Mouse (Mus musculus) MEL (cell line): ENCODE results near the gene Katnb1. TPM values are rescaled to one million over a fixed set of nuclear protein-coding genes. Genes with fewer than 3 reads are reported as not detected.

Source experiments
- DNase-seq: peaks from one replicate; pipeline ENCODE4 v3.0.0; 2011; ENCODE audit warnings: low read depth, low spot score
- H3K27ac ChIP-seq: 2 replicates; pipeline ENCODE4 v1.5.1; 2012; ENCODE audit warnings: low read depth, mild to moderate bottlenecking, control low read depth, low read length, moderate library complexity; ENCODE audit not compliant: control insufficient read depth
- H3K27me3 ChIP-seq, 2 experiments: fragments of 150-350 bp in 1 of 2; sonication (generic) in 1 of 2; 2 replicates each; pipeline ENCODE4 v1.6.1; 2012; ENCODE audit warnings: low read length in 2 of 2, mild to moderate bottlenecking in 2 of 2, improper control_type of control experiment in 1 of 2, moderate library complexity in 1 of 2; ENCODE audit not compliant: insufficient read depth in 2 of 2, control insufficient read depth in 1 of 2
- H3K36me3 ChIP-seq, 2 experiments: 2 replicates each; pipeline ENCODE4 v1.6.1; 2012 to 2014; ENCODE audit warnings: low read length in 2 of 2, improper control_type of control experiment in 1 of 2, inconsistent platforms in 1 of 2, mild to moderate bottlenecking in 1 of 2; ENCODE audit not compliant: insufficient read depth in 2 of 2, control insufficient read depth in 1 of 2
- H3K4me1 ChIP-seq, 2 experiments: fragments of 150-350 bp in 1 of 2; sonication (generic) in 1 of 2; 2 replicates each; pipeline ENCODE4 v1.6.1; 2012; ENCODE audit warnings: low read length in 2 of 2, improper control_type of control experiment in 1 of 2, mild to moderate bottlenecking in 1 of 2; ENCODE audit not compliant: insufficient read depth in 2 of 2, control insufficient read depth in 1 of 2
- H3K4me3 ChIP-seq, 2 experiments: fragments of 150-350 bp in 1 of 2; sonication (generic) in 1 of 2; 2 replicates each; pipeline ENCODE4 v1.5.1; 2012; ENCODE audit warnings: low read depth in 2 of 2, low read length in 2 of 2, mild to moderate bottlenecking in 2 of 2, moderate library complexity in 2 of 2, control low read depth in 1 of 2, improper control_type of control experiment in 1 of 2; ENCODE audit not compliant: control insufficient read depth in 1 of 2, insufficient read depth in 1 of 2
- H3K79me2 ChIP-seq: 2 replicates; pipeline ENCODE4 v1.6.1; 2012; ENCODE audit warnings: mild to moderate bottlenecking, low read length, moderate library complexity; ENCODE audit not compliant: control insufficient read depth, poor library complexity, insufficient read depth
- H3K9ac ChIP-seq: 2 replicates; pipeline ENCODE4 v1.6.1; 2012; ENCODE audit warnings: low read depth, mild to moderate bottlenecking, control low read depth, low read length, moderate library complexity; ENCODE audit not compliant: control insufficient read depth, poor library complexity, severe bottlenecking
- H3K9me3 ChIP-seq: fragments of 150-350 bp; sonication (generic); replicated peaks from 2 replicates; pipeline ENCODE4 v1.6.1; 2012; ENCODE audit warnings: mild to moderate bottlenecking, low read length, improper control_type of control experiment, moderate library complexity; ENCODE audit not compliant: insufficient read depth
- BHLHE40 ChIP-seq: IDR thresholded peaks from 2 replicates; pipeline ENCODE4 v1.6.1; 2012; ENCODE audit warnings: low read depth, mild to moderate bottlenecking, inconsistent platforms, low read length, improper control_type of control experiment, borderline replicate concordance
- CHD1 ChIP-seq: IDR thresholded peaks from 2 replicates; pipeline ENCODE4 v1.6.1; 2012; ENCODE audit warnings: low read depth, mild to moderate bottlenecking, inconsistent platforms, low read length, improper control_type of control experiment
- CHD2 ChIP-seq: IDR thresholded peaks from 2 replicates; pipeline ENCODE4 v1.6.1; 2011; ENCODE audit warnings: low read length, improper control_type of control experiment
- CTCF ChIP-seq, 3 experiments: IDR thresholded peaks in 2 of 3; conservative IDR thresholded peaks in 1 of 3; 2 replicates each; pipeline ENCODE4 v1.5.1; 2011 to 2012; ENCODE audit warnings: low read length in 3 of 3, low read depth in 2 of 3, mild to moderate bottlenecking in 2 of 3, improper control_type of control experiment in 1 of 3, inconsistent platforms in 1 of 3, mixed read lengths in 1 of 3, moderate library complexity in 1 of 3; ENCODE audit not compliant: control insufficient read depth in 1 of 3, insufficient read depth in 1 of 3, poor library complexity in 1 of 3, severe bottlenecking in 1 of 3
- E2F4 ChIP-seq: IDR thresholded peaks from 2 replicates; pipeline ENCODE4 v1.6.1; 2011; ENCODE audit warnings: low read depth, low read length, improper control_type of control experiment, borderline replicate concordance
- ELF1 ChIP-seq: IDR thresholded peaks from 2 replicates; pipeline ENCODE4 v1.6.1; 2014; ENCODE audit warnings: low read depth, mild to moderate bottlenecking, inconsistent platforms, low read length, improper control_type of control experiment, moderate library complexity
- EP300 ChIP-seq, 2 experiments: IDR thresholded peaks; 2 replicates each; pipeline ENCODE4 v1.6.1; 2011; ENCODE audit warnings: improper control_type of control experiment in 2 of 2, low read length in 2 of 2, low read depth in 1 of 2, mild to moderate bottlenecking in 1 of 2
- ETS1 ChIP-seq: IDR thresholded peaks from 2 replicates; pipeline ENCODE4 v1.6.1; 2012; ENCODE audit warnings: low read depth, mild to moderate bottlenecking, inconsistent platforms, low read length, improper control_type of control experiment, moderate library complexity
- GABPA ChIP-seq: IDR thresholded peaks from 2 replicates; pipeline ENCODE4 v1.6.1; 2012; ENCODE audit warnings: low read depth, mild to moderate bottlenecking, inconsistent platforms, low read length, improper control_type of control experiment, moderate library complexity
- GATA1 ChIP-seq: IDR thresholded peaks from 2 replicates; pipeline ENCODE4 v1.6.1; 2011; ENCODE audit warnings: low read depth, low read length, improper control_type of control experiment
- JUND ChIP-seq: IDR thresholded peaks from 2 replicates; pipeline ENCODE4 v1.6.1; 2011; ENCODE audit warnings: low read depth, mild to moderate bottlenecking, improper control_type of control experiment, low read length
- KAT2A ChIP-seq: conservative IDR thresholded peaks from 2 replicates; pipeline ENCODE4 v1.6.1; 2012; ENCODE audit warnings: low read depth, low read length, improper control_type of control experiment, inconsistent platforms
- MAFK ChIP-seq: IDR thresholded peaks from 2 replicates; pipeline ENCODE4 v1.6.1; 2011; ENCODE audit warnings: low read depth, mild to moderate bottlenecking, low read length, improper control_type of control experiment, borderline replicate concordance
- MAZ ChIP-seq: IDR thresholded peaks from 2 replicates; pipeline ENCODE4 v1.6.1; 2012; ENCODE audit warnings: low read depth, mild to moderate bottlenecking, inconsistent platforms, low read length, improper control_type of control experiment
- MEF2A ChIP-seq: IDR thresholded peaks from 2 replicates; pipeline ENCODE4 v1.6.1; 2014; ENCODE audit warnings: low read depth, mild to moderate bottlenecking, inconsistent platforms, low read length, improper control_type of control experiment; ENCODE audit not compliant: poor library complexity, insufficient replicate concordance, severe bottlenecking; ENCODE audit errors: extremely low read depth
- MXI1 ChIP-seq: IDR thresholded peaks from 2 replicates; pipeline ENCODE4 v1.6.1; 2011; ENCODE audit warnings: mild to moderate bottlenecking, low read depth, low read length, improper control_type of control experiment
- MYB ChIP-seq: IDR thresholded peaks from 2 replicates; pipeline ENCODE4 v1.6.1; 2011; ENCODE audit warnings: mild to moderate bottlenecking, low read depth, low read length, improper control_type of control experiment
- MYC ChIP-seq: IDR thresholded peaks from 2 replicates; pipeline ENCODE4 v1.6.1; 2011; ENCODE audit warnings: low read depth, mild to moderate bottlenecking, low read length, improper control_type of control experiment, moderate library complexity
- NELFE ChIP-seq: IDR thresholded peaks from 2 replicates; pipeline ENCODE4 v1.6.1; 2011; ENCODE audit warnings: low read depth, low read length, improper control_type of control experiment
- NRF1 ChIP-seq: IDR thresholded peaks from 2 replicates; pipeline ENCODE4 v1.6.1; 2014; ENCODE audit warnings: low read depth, mild to moderate bottlenecking, inconsistent platforms, low read length, improper control_type of control experiment, moderate library complexity; ENCODE audit not compliant: poor library complexity, insufficient read depth, severe bottlenecking
- POLR2A ChIP-seq, 2 experiments: IDR thresholded peaks; 2 replicates each; pipeline ENCODE4 v1.6.1; 2011 to 2012; ENCODE audit warnings: low read length in 2 of 2, mild to moderate bottlenecking in 2 of 2, control low read depth in 1 of 2, improper control_type of control experiment in 1 of 2, low read depth in 1 of 2, moderate library complexity in 1 of 2; ENCODE audit not compliant: control insufficient read depth in 1 of 2, insufficient read depth in 1 of 2, poor library complexity in 1 of 2
- POLR2AphosphoS2 ChIP-seq: IDR thresholded peaks from 2 replicates; pipeline ENCODE4 v1.6.1; 2011; ENCODE audit warnings: low read length, improper control_type of control experiment
- POLR2AphosphoS5 ChIP-seq: IDR thresholded peaks from 2 replicates; pipeline ENCODE4 v1.6.1; 2012; ENCODE audit warnings: low read depth, borderline replicate concordance, mild to moderate bottlenecking, inconsistent platforms, low read length, moderate library complexity, mixed read lengths
- RAD21 ChIP-seq: IDR thresholded peaks from 2 replicates; pipeline ENCODE4 v1.6.1; 2011; ENCODE audit warnings: mild to moderate bottlenecking, low read depth, low read length, improper control_type of control experiment
- SIN3A ChIP-seq: IDR thresholded peaks from 2 replicates; pipeline ENCODE4 v1.6.1; 2012; ENCODE audit warnings: low read length, improper control_type of control experiment, inconsistent platforms
- SMC3 ChIP-seq: IDR thresholded peaks from 2 replicates; pipeline ENCODE4 v1.6.1; 2011; ENCODE audit warnings: low read depth, low read length, improper control_type of control experiment
- TAL1 ChIP-seq: IDR thresholded peaks from 2 replicates; pipeline ENCODE4 v1.6.1; 2012; ENCODE audit warnings: mild to moderate bottlenecking, inconsistent platforms, low read length, moderate library complexity, mixed read lengths
- TBP ChIP-seq: IDR thresholded peaks from 2 replicates; pipeline ENCODE4 v1.8.0; 2011; ENCODE audit warnings: low read depth, low read length, improper control_type of control experiment
- TCF12 ChIP-seq: IDR thresholded peaks from 2 replicates; pipeline ENCODE4 v1.6.1; 2014; ENCODE audit warnings: low read depth, mild to moderate bottlenecking, inconsistent platforms, low read length, improper control_type of control experiment, moderate library complexity
- UBTF ChIP-seq: IDR thresholded peaks from 2 replicates; pipeline ENCODE4 v1.6.1; 2012; ENCODE audit warnings: low read depth, mild to moderate bottlenecking, inconsistent platforms, low read length, improper control_type of control experiment, moderate library complexity, borderline replicate concordance; ENCODE audit not compliant: insufficient read depth
- USF1 ChIP-seq: IDR thresholded peaks from 2 replicates; pipeline ENCODE4 v1.6.1; 2014; ENCODE audit warnings: low read depth, mild to moderate bottlenecking, inconsistent platforms, low read length, improper control_type of control experiment, moderate library complexity
- ZC3H11A ChIP-seq: IDR thresholded peaks from 2 replicates; pipeline ENCODE4 v1.6.1; 2012; ENCODE audit warnings: low read depth, mild to moderate bottlenecking, inconsistent platforms, low read length, improper control_type of control experiment
- ZKSCAN1 ChIP-seq: IDR thresholded peaks from 2 replicates; pipeline ENCODE4 v1.6.1; 2012; ENCODE audit warnings: low read depth, mild to moderate bottlenecking, inconsistent platforms, low read length, improper control_type of control experiment, moderate library complexity
- ZNF384 ChIP-seq: IDR thresholded peaks from 2 replicates; pipeline ENCODE4 v1.6.1; 2012; ENCODE audit warnings: low read depth, mild to moderate bottlenecking, inconsistent platforms, low read length, improper control_type of control experiment
- polyA plus RNA-seq, 2 experiments: library from polyadenylated mRNA; stranded (reverse) in 1 of 2; unstranded in 1 of 2; fragments of >175 nt in 1 of 2; fragments of >200 nt in 1 of 2; gene quantifications; 2 replicates each; pipeline versions ENCODE4 v1.2.1 to v1.2.4; 2012; ENCODE audit warnings: low replicate concordance in 2 of 2, low read depth in 1 of 2; ENCODE audit not compliant: insufficient read length in 2 of 2, insufficient read depth in 1 of 2, missing spikeins in 1 of 2
- total RNA-seq: library from RNA; depleted of rRNA; stranded (reverse); fragments of 300-350 nt; gene quantifications from 2 replicates; pipeline ENCODE4 v1.2.3, GENCODE M21; 2012; rRNA removed

The Katnb1 gene
- total RNA-seq (13.6 and 14.2 TPM in 2 replicates), polyA plus RNA-seq (10 to 100 TPM in 1 of 2 experiments, not detected in 1; 23.8 TPM)

- Histone ChIP-seq H3K4me3 (peak within 1 kb of the TSS; percentile 80 to 84), H3K9me3 (no peaks in the 10 kb centered on the region), H3K36me3 (peaks cover 0 to 2% of the 10 kb centered on the region in 2 experiments; a peak in 2 of 4 replicates), H3K27ac (peak within 1 kb of the TSS; percentile 65), H3K27me3 (no peaks in the 10 kb centered on the region), H3K4me1 (peaks cover 4 to 14% of the 10 kb centered on the region in 2 experiments), H3K9ac (peak within 1 kb of the TSS; percentile 80), H3K79me2 (no peaks in the 10 kb centered on the region; the same call in 1 of the 2 replicates)
- DNase-seq: peak; percentile 100
- TF ChIP-seq MEF2A (no peak), MXI1 (peak; percentile 69), GATA1 (peak; percentile 64), MAFK (no peak), UBTF (no peak), TBP (peak; percentile 79), MYB (no peak), MAZ (no peak; the same call in none of the 2 replicates), KAT2A (peak; percentile 98), NRF1 (peak; percentile 60; the same call in 1 of the 2 replicates), CTCF (IDR thresholded peaks at IDR 0.05 in 2 of 3, conservative IDR thresholded peaks at IDR 0.05 in 1 of 3; ENCODE audit: control insufficient read depth in 1 of 3, insufficient read depth in 1 of 3, low read depth in 2 of 3, low read length in 3 of 3, poor library complexity in 1 of 3, severe bottlenecking in 1 of 3) (peak in 1 of 3 experiments; percentile 25; a peak in 2 of 6 replicates), POLR2AphosphoS2 (peak; percentile 86), BHLHE40 (no peak), GABPA (no peak; the same call in 1 of the 2 replicates), CHD2 (peak; percentile 96), RAD21 (no peak), TCF12 (peak; percentile 73), USF1 (no peak), EP300 (IDR thresholded peaks at IDR 0.05; ENCODE audit: low read depth in 1 of 2, low read length in 2 of 2) (no peak), POLR2AphosphoS5 (0 out of 2 replicates have a peak, but pooled peaks have one; percentile 56), TAL1 (no peak), MYC (0 out of 2 replicates have a peak, but pooled peaks have one; percentile 51), SMC3 (no peak), ZC3H11A (no peak), ZKSCAN1 (no peak), ELF1 (peak; percentile 97), E2F4 (peak; percentile 83; the same call in 1 of the 2 replicates), JUND (no peak), CHD1 (no peak; the same call in 1 of the 2 replicates), ETS1 (no peak), SIN3A (peak; percentile 91), ZNF384 (no peak), POLR2A (IDR thresholded peaks at IDR 0.05; ENCODE audit: control insufficient read depth in 1 of 2, insufficient read depth in 1 of 2, low read depth in 1 of 2, low read length in 2 of 2, poor library complexity in 1 of 2) (peak; percentile 63 to 86), NELFE (peak; percentile 92)
Measured at GRCm38 (mm10) chr8:95080381-95081341, at the start of gene Katnb1. Gene Katnb1, plus strand, starts transcription at chr8:95081186.
